Mouse (Mus musculus) midbrain, embryonic 14.5 days (tissue): ENCODE measurements around the gene Uba6. TPM values are rescaled to one million over a fixed set of nuclear protein-coding genes. Genes with fewer than 3 reads are reported as not detected.
A peak's percentile ranks its signal among the peaks of the same experiment; 100 is the strongest.

Experiments used
- ATAC-seq: fragments of 200-750 bp; cut with Nextera tagmentation; 2 replicates; pipeline ENCODE4 v1.8.0; 2017; ENCODE audit warnings: moderate number of reproducible peaks, moderate library complexity; ENCODE audit not compliant: low FRiP score, low TSS enrichment
- DNase-seq: peaks from one replicate; pipeline ENCODE4 v3.0.0-alpha.2; 2015
- H3K27ac ChIP-seq: fragments of 300-500 bp; sonication (generic); replicated peaks from 2 replicates; pipeline ENCODE4 v1.5.1; 2014; ENCODE audit warnings: mild to moderate bottlenecking, low read depth, low read length, moderate library complexity
- H3K27me3 ChIP-seq: fragments of 300-500 bp; sonication (generic); 2 replicates; pipeline ENCODE4 v1.6.1; 2014; ENCODE audit warnings: low read length, control low read depth, mixed read lengths; ENCODE audit not compliant: control insufficient read depth, insufficient read depth
- H3K36me3 ChIP-seq: fragments of 300-500 bp; sonication (generic); 2 replicates; pipeline ENCODE4 v1.6.1; 2014; ENCODE audit warnings: low read length, control low read depth; ENCODE audit not compliant: control insufficient read depth, insufficient read depth
- H3K4me1 ChIP-seq: fragments of 300-500 bp; sonication (generic); 2 replicates; pipeline ENCODE4 v1.6.1; 2014; ENCODE audit warnings: mild to moderate bottlenecking, antibody characterized with exemption, low read length, control low read depth; ENCODE audit not compliant: control insufficient read depth, insufficient read depth
- H3K4me2 ChIP-seq: fragments of 300-500 bp; sonication (generic); 2 replicates; pipeline ENCODE4 v1.6.1; 2014; ENCODE audit warnings: mild to moderate bottlenecking, low read length, moderate library complexity
- H3K4me3 ChIP-seq: fragments of 300-500 bp; sonication (generic); replicated peaks from 2 replicates; pipeline ENCODE4 v1.5.1; 2014; ENCODE audit warnings: low read depth, low read length
- H3K9ac ChIP-seq: fragments of 300-500 bp; sonication (generic); replicated peaks from 2 replicates; pipeline ENCODE4 v1.6.1; 2014; ENCODE audit warnings: mild to moderate bottlenecking, low read length, moderate library complexity
- H3K9me3 ChIP-seq: fragments of 300-500 bp; sonication (generic); 2 replicates; pipeline ENCODE4 v1.6.1; 2016; ENCODE audit warnings: low read length, control low read depth, mixed read lengths; ENCODE audit not compliant: control insufficient read depth
- WGBS: fragments of 180-500 bp; shearing (Covaris S2); extraction: QIAGEN DNeasy Blood & Tissue Kit; methylation state at CpG from one replicate; pipeline ENCODE4 v1.1.7; 2014; 5-methylcytosine and 5-hydroxymethylcytosine counted together
- polyA plus RNA-seq: library from polyadenylated mRNA; unstranded; fragments of >200 nt; fragmentation: Nextera tagmentation; extraction: Ambion mirVana; gene quantifications from 2 replicates; pipeline ENCODE4 v1.2.1, GENCODE M21; 2014

Uba6 gene
- 17.1 and 20.2 TPM in 2 replicates for polyA plus RNA-seq

- H3K27me3 ChIP-seq = no peaks in the 10 kb centered on the region
- peak within 1 kb of the TSS; percentile 78 for H3K9ac ChIP-seq
- H3K9me3 ChIP-seq = no peaks in the 10 kb centered on the region
- ATAC-seq (peak; percentile 99), DNase-seq (peak; percentile 99)
- peak within 1 kb of the TSS; percentile 97 for H3K27ac ChIP-seq
- peaks cover 13% of the 10 kb centered on the region for H3K36me3 ChIP-seq
- peaks cover 6% of the 10 kb centered on the region; the same call in 1 of the 2 replicates for H3K4me1 ChIP-seq
- peak within 1 kb of the TSS; percentile 77 for H3K4me3 ChIP-seq
- peak within 1 kb of the TSS; percentile 64 for H3K4me2 ChIP-seq
- whole genome bisulfite sequencing = under 1% methylated on average over 67 of the region's 67 CpGs
Measured at GRCm38 (mm10) chr5:86172449-86173161, at the start of gene Uba6. Gene Uba6, minus strand, starts transcription at chr5:86172803.

- Histone ChIP-seq H3K36me3 (no peaks in the 10 kb centered on the region), H3K4me1 (no peaks in the 10 kb centered on the region), H3K9me3 (no peaks in the 10 kb centered on the region), H3K27ac (no peak within 1 kb of the TSS), H3K4me2 (no peak within 1 kb of the TSS), H3K4me3 (no peak within 1 kb of the TSS), H3K9ac (no peak within 1 kb of the TSS), H3K27me3 (no peaks in the 10 kb centered on the region)
- 92% methylated on average over 10 of the region's 10 CpGs for WGBS
- ATAC-seq (no peak), DNase-seq (no peak)
Measured at GRCm38 (mm10) chr5:86197801-86198200, 25.2 kb upstream of the Uba6 start, which contains the start of gene Gnrhr. Gene Gnrhr, minus strand, starts transcription at chr5:86197901.

GRCm38 (mm10) chr5:86191356-86191755 is 18.8 kb upstream of the Uba6 start:
- peak; percentile 65; the same call in 1 of the 2 replicates for ATAC-seq
- WGBS = 12% methylated on average over 4 of the region's 4 CpGs
- H3K27me3 ChIP-seq = no peaks in the 10 kb centered on the region

GRCm38 (mm10) chr5:86190770-86191169 is 18.2 kb upstream of the Uba6 start:
- H3K9me3 ChIP-seq = no peaks in the 10 kb centered on the region
- H3K36me3 ChIP-seq = no peaks in the 10 kb centered on the region
- H3K4me2 ChIP-seq = no peak overlapping the region
- no peak overlapping the region for H3K27ac ChIP-seq
- DNase-seq (peak; percentile 71), ATAC-seq (0 out of 2 replicates have a peak, but pooled peaks have one; percentile 46)
- H3K4me3 ChIP-seq = no peak overlapping the region
- WGBS = 23% methylated on average over 5 of the region's 5 CpGs
- H3K9ac ChIP-seq = no peak overlapping the region
- no peaks in the 10 kb centered on the region for H3K27me3 ChIP-seq
- no peaks in the 10 kb centered on the region for H3K4me1 ChIP-seq

More at GRCm38 (mm10) chr5:86191356-86191755, 18.8 kb upstream of the Uba6 start:
- Histone ChIP-seq H3K4me2 (no peak overlapping the region), H3K36me3 (no peaks in the 10 kb centered on the region), H3K9ac (no peak overlapping the region), H3K9me3 (no peaks in the 10 kb centered on the region), H3K4me3 (no peak overlapping the region), H3K27ac (no peak overlapping the region), H3K4me1 (no peaks in the 10 kb centered on the region)
- DNase-seq = peak; percentile 89

- Histone ChIP-seq H3K27me3 (no peaks in the 10 kb centered on the region), H3K27ac (no peak overlapping the region), H3K4me2 (no peak overlapping the region), H3K9me3 (no peaks in the 10 kb centered on the region), H3K4me3 (no peak overlapping the region), H3K4me1 (no peaks in the 10 kb centered on the region), H3K36me3 (no peaks in the 10 kb centered on the region), H3K9ac (no peak overlapping the region)
- WGBS = 36% methylated on average over 15 of the region's 15 CpGs
- ATAC-seq (no peak), DNase-seq (no peak)
Measured at GRCm38 (mm10) chr5:86190290-86190689, 17.7 kb upstream of the Uba6 start.

GRCm38 (mm10) chr5:86187441-86187840 is 14.8 kb upstream of the Uba6 start:
- 86% methylated on average over 6 of the region's 6 CpGs for WGBS
- no peaks in the 10 kb centered on the region for H3K27me3 ChIP-seq
- ATAC-seq = no peak

GRCm38 (mm10) chr5:86173778-86174177 is 1.2 kb upstream of the Uba6 start:
- Histone ChIP-seq H3K4me3 (no peak overlapping the region), H3K9me3 (no peaks in the 10 kb centered on the region), H3K36me3 (peaks cover 5% of the 10 kb centered on the region), H3K27ac (no peak overlapping the region), H3K4me1 (peaks cover 6% of the 10 kb centered on the region; the same call in 1 of the 2 replicates), H3K27me3 (no peaks in the 10 kb centered on the region), H3K9ac (no peak overlapping the region), H3K4me2 (no peak overlapping the region; the same call in 1 of the 2 replicates)
- ATAC-seq (no peak), DNase-seq (no peak)
- WGBS = 47% methylated on average over 2 of the region's 2 CpGs

More at GRCm38 (mm10) chr5:86187441-86187840, 14.8 kb upstream of the Uba6 start:
- H3K4me3 ChIP-seq = no peak overlapping the region
- H3K9ac ChIP-seq = no peak overlapping the region
- no peak overlapping the region for H3K27ac ChIP-seq
- H3K9me3 ChIP-seq = no peaks in the 10 kb centered on the region
- H3K4me1 ChIP-seq = no peaks in the 10 kb centered on the region
- H3K4me2 ChIP-seq = no peak overlapping the region
- H3K36me3 ChIP-seq = no peaks in the 10 kb centered on the region
- DNase-seq = no peak

- H3K36me3 ChIP-seq = peaks cover 17% of the 10 kb centered on the region
- H3K4me3 ChIP-seq = peak overlapping the region; percentile 77
- H3K4me1 ChIP-seq = peaks cover 6% of the 10 kb centered on the region; the same call in 1 of the 2 replicates
- H3K27ac ChIP-seq = peak overlapping the region; percentile 97
- H3K27me3 ChIP-seq = no peaks in the 10 kb centered on the region
- H3K9ac ChIP-seq = peak overlapping the region; percentile 78
- H3K4me2 ChIP-seq = peak overlapping the region; percentile 64
- WGBS = 0% methylated on average over 15 of the region's 15 CpGs
- no peak for ATAC-seq
- H3K9me3 ChIP-seq = no peaks in the 10 kb centered on the region
- no peak for DNase-seq
Measured at GRCm38 (mm10) chr5:86172088-86172448, 535 bp downstream of the Uba6 start.

- DNase-seq = no peak
- Histone ChIP-seq H3K4me3 (no peak overlapping the region), H3K9ac (no peak overlapping the region), H3K9me3 (no peaks in the 10 kb centered on the region), H3K27ac (no peak overlapping the region), H3K36me3 (peaks cover 51% of the 10 kb centered on the region), H3K4me1 (no peaks in the 10 kb centered on the region), H3K4me2 (no peak overlapping the region), H3K27me3 (no peaks in the 10 kb centered on the region)
- ATAC-seq = no peak
Measured at GRCm38 (mm10) chr5:86129828-86130227, 42.8 kb downstream of the Uba6 start.
